Mouse (Mus musculus): ENCODE data around the gene Arcn1. TPM values are rescaled to one million over a fixed set of nuclear protein-coding genes. Genes with fewer than 3 reads are reported as not detected.

Gene Arcn1
- polyA plus RNA-seq, 2 experiments, result 111 to 221 TPM

GRCm38 (mm10) chr9:44805536-44805935 is 37.9 kb upstream of the Arcn1 start:
- DNase-seq (ENCODE audit: low spot score) (no peak), ATAC-seq (ENCODE audit: low FRiP score, low read depth) (no peak)
- TF ChIP-seq POLR2A (IDR thresholded peaks at IDR 0.05; ENCODE audit: borderline replicate concordance, extremely low read depth, insufficient read depth, insufficient read length), result no peak
- Histone ChIP-seq H3K9ac (ENCODE audit: low read depth, low read length, severe bottlenecking) (no peak overlapping the region), H3K4me3 (replicated peaks; ENCODE audit: low read length) (no peak overlapping the region), H3K9me3 (ENCODE audit: control insufficient read depth, low read length) (no peaks in the 10 kb centered on the region), H3K4me2 (replicated peaks; ENCODE audit: low read depth, low read length, severe bottlenecking) (no peak overlapping the region), H3K27ac (replicated peaks; ENCODE audit: low read depth, low read length) (no peak overlapping the region), H3K4me1 (ENCODE audit: control insufficient read depth, insufficient read depth, low read length) (no peaks in the 10 kb centered on the region), H3K36me3 (ENCODE audit: control insufficient read depth, insufficient read depth, low read length) (peaks cover 59% of the 10 kb centered on the region), H3K27me3 (ENCODE audit: control insufficient read depth, insufficient read depth, low read length) (no peaks in the 10 kb centered on the region)
- 91% methylated on average over 5 of the region's 5 CpGs for WGBS

- DNase-seq (ENCODE audit: low spot score) (no peak), ATAC-seq (ENCODE audit: low FRiP score, low read depth) (0 out of 2 replicates have a peak, but pooled peaks have one; percentile 21)
- 90% methylated on average over 10 of the region's 10 CpGs for WGBS
- no peak overlapping the region for H3K4me2 ChIP-seq (replicated peaks; ENCODE audit: low read depth, low read length, severe bottlenecking)
- TF ChIP-seq POLR2A (IDR thresholded peaks at IDR 0.05; ENCODE audit: borderline replicate concordance, extremely low read depth, insufficient read depth, insufficient read length), result no peak
- H3K27ac ChIP-seq (replicated peaks; ENCODE audit: low read depth, low read length), result no peak overlapping the region
- H3K9ac ChIP-seq (ENCODE audit: low read depth, low read length, severe bottlenecking), result no peak overlapping the region
- no peak overlapping the region for H3K4me3 ChIP-seq (replicated peaks; ENCODE audit: low read length)
- no peaks in the 10 kb centered on the region for H3K9me3 ChIP-seq (ENCODE audit: control insufficient read depth, low read length)
- no peaks in the 10 kb centered on the region for H3K27me3 ChIP-seq (ENCODE audit: control insufficient read depth, insufficient read depth, low read length)
- peaks cover 5% of the 10 kb centered on the region for H3K4me1 ChIP-seq (ENCODE audit: control insufficient read depth, insufficient read depth, low read length)
- H3K36me3 ChIP-seq (ENCODE audit: control insufficient read depth, insufficient read depth, low read length), result peaks cover 50% of the 10 kb centered on the region
These were observed 37.0 kb upstream of the Arcn1 start for GRCm38 (mm10) chr9:44804678-44805077.

GRCm38 (mm10) chr9:44802808-44803450 is 35.3 kb upstream of the Arcn1 start, which contains the start of gene Ttc36:
Gene Ttc36, minus strand, starts transcription at chr9:44803072.
- 70% methylated on average over 4 of the region's 4 CpGs for WGBS

GRCm38 (mm10) chr9:44801669-44802068 is 34.0 kb upstream of the Arcn1 start:
- no peak overlapping the region for H3K9ac ChIP-seq (ENCODE audit: low read depth, low read length, severe bottlenecking)
- H3K4me3 ChIP-seq (replicated peaks; ENCODE audit: low read length), result no peak overlapping the region
- 0 out of 2 replicates have a peak, but pooled peaks cover 4% of the 10 kb centered on the region for H3K27me3 ChIP-seq (ENCODE audit: control insufficient read depth, insufficient read depth, low read length)
- peaks cover 9% of the 10 kb centered on the region for H3K4me1 ChIP-seq (ENCODE audit: control insufficient read depth, insufficient read depth, low read length)
- H3K9me3 ChIP-seq (ENCODE audit: control insufficient read depth, low read length), result no peaks in the 10 kb centered on the region
- H3K36me3 ChIP-seq (ENCODE audit: control insufficient read depth, insufficient read depth, low read length), result peaks cover 20% of the 10 kb centered on the region
- no peak overlapping the region for H3K4me2 ChIP-seq (replicated peaks; ENCODE audit: low read depth, low read length, severe bottlenecking)
- WGBS, result 72% methylated on average over 6 of the region's 6 CpGs
- no peak overlapping the region for H3K27ac ChIP-seq (replicated peaks; ENCODE audit: low read depth, low read length)
- DNase-seq (ENCODE audit: low spot score) (no peak), ATAC-seq (ENCODE audit: low FRiP score, low read depth) (no peak)
- TF ChIP-seq POLR2A (IDR thresholded peaks at IDR 0.05; ENCODE audit: borderline replicate concordance, extremely low read depth, insufficient read depth, insufficient read length), result no peak

More at GRCm38 (mm10) chr9:44802808-44803450, 35.3 kb upstream of the Arcn1 start, which contains the start of gene Ttc36:
- Histone ChIP-seq H3K4me1 (ENCODE audit: control insufficient read depth, insufficient read depth, low read length) (peaks cover 9% of the 10 kb centered on the region), H3K36me3 (ENCODE audit: control insufficient read depth, insufficient read depth, low read length) (peaks cover 32% of the 10 kb centered on the region), H3K4me2 (replicated peaks; ENCODE audit: low read depth, low read length, severe bottlenecking) (no peak within 1 kb of the TSS), H3K27me3 (ENCODE audit: control insufficient read depth, insufficient read depth, low read length) (0 out of 2 replicates have a peak, but pooled peaks cover 4% of the 10 kb centered on the region), H3K9ac (ENCODE audit: low read depth, low read length, severe bottlenecking) (no peak within 1 kb of the TSS), H3K27ac (replicated peaks; ENCODE audit: low read depth, low read length) (no peak within 1 kb of the TSS), H3K4me3 (replicated peaks; ENCODE audit: low read length) (no peak within 1 kb of the TSS), H3K9me3 (ENCODE audit: control insufficient read depth, low read length) (no peaks in the 10 kb centered on the region)
- ATAC-seq (ENCODE audit: low FRiP score, low read depth), result no peak
- no peak for DNase-seq (ENCODE audit: low spot score)
- TF ChIP-seq POLR2A (IDR thresholded peaks at IDR 0.05; ENCODE audit: borderline replicate concordance, extremely low read depth, insufficient read depth, insufficient read length), result no peak

GRCm38 (mm10) chr9:44799958-44800324 is 32.3 kb upstream of the Arcn1 start:
- Histone ChIP-seq H3K9ac (ENCODE audit: low read depth, low read length, severe bottlenecking) (no peak overlapping the region), H3K27ac (replicated peaks; ENCODE audit: low read depth, low read length) (no peak overlapping the region)
- no peak for ATAC-seq (ENCODE audit: low FRiP score, low read depth)

More at GRCm38 (mm10) chr9:44799958-44800324, 32.3 kb upstream of the Arcn1 start:
- Histone ChIP-seq H3K36me3 (ENCODE audit: control insufficient read depth, insufficient read depth, low read length) (peaks cover 5% of the 10 kb centered on the region), H3K4me1 (ENCODE audit: control insufficient read depth, insufficient read depth, low read length) (peaks cover 9% of the 10 kb centered on the region), H3K27me3 (ENCODE audit: control insufficient read depth, insufficient read depth, low read length) (0 out of 2 replicates have a peak, but pooled peaks cover 4% of the 10 kb centered on the region), H3K9me3 (ENCODE audit: control insufficient read depth, low read length) (no peaks in the 10 kb centered on the region), H3K4me3 (replicated peaks; ENCODE audit: low read length) (peak overlapping the region; percentile 58), H3K4me2 (replicated peaks; ENCODE audit: low read depth, low read length, severe bottlenecking) (peak overlapping the region; percentile 81)
- no peak for DNase-seq (ENCODE audit: low spot score)
- no peak for TF ChIP-seq POLR2A (IDR thresholded peaks at IDR 0.05; ENCODE audit: borderline replicate concordance, extremely low read depth, insufficient read depth, insufficient read length)
- WGBS, result 41% methylated on average over 9 of the region's 9 CpGs

Data from limb, embryonic 14.5 days (tissue).